Mouse (Mus musculus): ENCODE measurements at regions not wholly inside any gene's neighbourhood (a gene's known extent, or its start where the extent isn't known, plus 50 kb on each side); places are given as distances from the start of the nearest gene placed in this dataset.

- H3K9ac ChIP-seq (ENCODE audit: low read length), result no peak overlapping the region
- 87% methylated on average over 1 of the region's 1 CpGs for WGBS
- no peak overlapping the region for H3K27ac ChIP-seq (replicated peaks in 1 of 2; ENCODE audit: control insufficient read depth in 1 of 2, insufficient read depth in 1 of 2, low read depth in 2 of 2, low read length in 2 of 2)
- H3K27me3 ChIP-seq (ENCODE audit: control insufficient read depth, insufficient read depth, low read length), result no peaks in the 10 kb centered on the region
- no peak for ATAC-seq (ENCODE audit: insufficient number of reproducible peaks, insufficient read depth, low FRiP score, low read depth)
- no peaks in the 10 kb centered on the region for H3K9me3 ChIP-seq (ENCODE audit: control insufficient read depth, low read length)
- H3K4me3 ChIP-seq (ENCODE audit: control insufficient read depth in 1 of 2, insufficient read depth in 1 of 2, low read depth in 1 of 2, low read length in 2 of 2), result no peak overlapping the region
- H3K4me2 ChIP-seq (ENCODE audit: low read length), result no peak overlapping the region
- H3K4me1 ChIP-seq (ENCODE audit: control insufficient read depth in 2 of 2, insufficient read depth in 2 of 2, low read length in 2 of 2), result peaks cover 2 to 13% of the 10 kb centered on the region in 2 experiments; a peak in 3 of 4 replicates
- H3K36me3 ChIP-seq (ENCODE audit: control insufficient read depth, insufficient read depth, low read length), result no peaks in the 10 kb centered on the region
Measured at GRCm38 (mm10) chr1:41551271-41551670, 745.9 kb downstream of the Tmem182 start.

- peak; percentile 90 for ATAC-seq (ENCODE audit: insufficient number of reproducible peaks, insufficient read depth, low FRiP score, low read depth)
- H3K4me3 ChIP-seq (ENCODE audit: control insufficient read depth in 1 of 2, insufficient read depth in 1 of 2, low read depth in 1 of 2, low read length in 2 of 2), result no peak overlapping the region
- no peaks in the 10 kb centered on the region for H3K27me3 ChIP-seq (ENCODE audit: control insufficient read depth, insufficient read depth, low read length)
- H3K9me3 ChIP-seq (ENCODE audit: control insufficient read depth, low read length), result no peaks in the 10 kb centered on the region
- H3K9ac ChIP-seq (ENCODE audit: low read length), result no peak overlapping the region
- peaks cover 2 to 13% of the 10 kb centered on the region in 2 experiments; a peak in 3 of 4 replicates for H3K4me1 ChIP-seq (ENCODE audit: control insufficient read depth in 2 of 2, insufficient read depth in 2 of 2, low read length in 2 of 2)
- no peak overlapping the region for H3K4me2 ChIP-seq (ENCODE audit: low read length)
- no peaks in the 10 kb centered on the region for H3K36me3 ChIP-seq (ENCODE audit: control insufficient read depth, insufficient read depth, low read length)
- WGBS, result 7% methylated on average over 2 of the region's 2 CpGs
- H3K27ac ChIP-seq (replicated peaks in 1 of 2; ENCODE audit: control insufficient read depth in 1 of 2, insufficient read depth in 1 of 2, low read depth in 2 of 2, low read length in 2 of 2), result peak overlapping the region; percentile 20 to 62; a peak in 2 of 4 replicates
Measured at GRCm38 (mm10) chr1:41555607-41556006, 750.2 kb downstream of the Tmem182 start.

DNA sequence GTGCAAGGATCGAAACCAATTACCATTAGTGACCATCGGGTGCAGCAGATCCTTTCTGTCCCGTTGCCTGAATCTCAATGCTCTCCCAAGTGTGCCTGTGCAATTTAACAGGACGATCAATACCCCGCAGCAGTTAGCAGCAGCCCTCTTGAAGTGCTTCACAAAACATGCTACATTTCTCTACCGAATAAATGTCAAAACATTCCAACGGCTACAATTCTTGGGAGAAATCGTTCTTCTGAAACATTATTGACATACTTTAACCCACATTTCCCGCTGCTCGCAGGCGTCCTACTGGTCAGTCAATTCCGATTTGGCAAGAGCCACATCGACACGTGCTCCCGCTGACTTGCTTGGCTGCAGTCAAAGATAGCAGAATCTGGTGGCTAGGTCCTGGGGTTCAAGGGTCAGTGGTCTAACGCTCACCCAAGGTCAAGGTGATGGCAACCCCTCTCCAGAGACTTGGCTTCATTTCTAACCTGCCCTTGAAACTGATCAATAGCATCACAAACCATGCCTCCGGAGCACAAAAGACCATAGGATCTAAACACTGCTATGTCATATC is 753.8 kb downstream of the Tmem182 start:
- peaks cover 2 to 13% of the 10 kb centered on the region in 2 experiments; a peak in 3 of 4 replicates for H3K4me1 ChIP-seq (ENCODE audit: control insufficient read depth in 2 of 2, insufficient read depth in 2 of 2, low read length in 2 of 2)
- H3K4me3 ChIP-seq (ENCODE audit: control insufficient read depth in 1 of 2, insufficient read depth in 1 of 2, low read depth in 1 of 2, low read length in 2 of 2), result no peak overlapping the region
- H3K36me3 ChIP-seq (ENCODE audit: control insufficient read depth, insufficient read depth, low read length), result no peaks in the 10 kb centered on the region
- no peaks in the 10 kb centered on the region for H3K27me3 ChIP-seq (ENCODE audit: control insufficient read depth, insufficient read depth, low read length)
- ATAC-seq (ENCODE audit: insufficient number of reproducible peaks, insufficient read depth, low FRiP score, low read depth), result no peak
- H3K9ac ChIP-seq (ENCODE audit: low read length), result no peak overlapping the region
- H3K27ac ChIP-seq (replicated peaks in 1 of 2; ENCODE audit: control insufficient read depth in 1 of 2, insufficient read depth in 1 of 2, low read depth in 2 of 2, low read length in 2 of 2), result no peak overlapping the region
- H3K4me2 ChIP-seq (ENCODE audit: low read length), result no peak overlapping the region
- WGBS, result 81% methylated on average over 17 of the region's 17 CpGs
- H3K9me3 ChIP-seq (ENCODE audit: control insufficient read depth, low read length), result no peaks in the 10 kb centered on the region

DNA sequence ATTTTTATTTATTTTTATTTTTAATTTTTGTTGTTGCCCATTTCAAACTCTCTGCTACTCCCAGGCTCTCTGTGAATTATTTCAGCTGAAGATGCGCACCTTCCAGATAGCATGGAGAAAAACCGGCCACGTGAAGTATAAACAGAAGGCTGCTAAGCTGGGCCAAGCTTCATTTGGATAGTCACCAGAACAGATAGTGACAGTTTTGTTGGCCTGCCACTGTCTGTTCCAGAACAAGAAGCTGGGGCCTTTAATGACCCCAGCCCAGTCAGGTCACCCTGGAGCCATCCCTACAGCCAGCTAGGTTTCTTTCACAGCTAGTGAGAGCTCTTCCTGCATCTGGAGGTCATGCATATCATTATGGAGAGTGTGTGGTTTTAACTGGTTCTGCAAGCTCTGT is 754.6 kb downstream of the Tmem182 start:
- H3K36me3 ChIP-seq (ENCODE audit: control insufficient read depth, insufficient read depth, low read length), result no peaks in the 10 kb centered on the region
- no peak overlapping the region for H3K4me3 ChIP-seq (ENCODE audit: control insufficient read depth in 1 of 2, insufficient read depth in 1 of 2, low read depth in 1 of 2, low read length in 2 of 2)
- no peak for ATAC-seq (ENCODE audit: insufficient number of reproducible peaks, insufficient read depth, low FRiP score, low read depth)
- no peak overlapping the region for H3K9ac ChIP-seq (ENCODE audit: low read length)
- WGBS, result 81% methylated on average over 3 of the region's 3 CpGs
- H3K4me2 ChIP-seq (ENCODE audit: low read length), result no peak overlapping the region
- H3K9me3 ChIP-seq (ENCODE audit: control insufficient read depth, low read length), result no peaks in the 10 kb centered on the region
- no peak overlapping the region for H3K27ac ChIP-seq (replicated peaks in 1 of 2; ENCODE audit: control insufficient read depth in 1 of 2, insufficient read depth in 1 of 2, low read depth in 2 of 2, low read length in 2 of 2)
- peaks cover 0 to 7% of the 10 kb centered on the region in 2 experiments; a peak in 2 of 4 replicates for H3K4me1 ChIP-seq (ENCODE audit: control insufficient read depth in 2 of 2, insufficient read depth in 2 of 2, low read length in 2 of 2)
- H3K27me3 ChIP-seq (ENCODE audit: control insufficient read depth, insufficient read depth, low read length), result no peaks in the 10 kb centered on the region

DNA sequence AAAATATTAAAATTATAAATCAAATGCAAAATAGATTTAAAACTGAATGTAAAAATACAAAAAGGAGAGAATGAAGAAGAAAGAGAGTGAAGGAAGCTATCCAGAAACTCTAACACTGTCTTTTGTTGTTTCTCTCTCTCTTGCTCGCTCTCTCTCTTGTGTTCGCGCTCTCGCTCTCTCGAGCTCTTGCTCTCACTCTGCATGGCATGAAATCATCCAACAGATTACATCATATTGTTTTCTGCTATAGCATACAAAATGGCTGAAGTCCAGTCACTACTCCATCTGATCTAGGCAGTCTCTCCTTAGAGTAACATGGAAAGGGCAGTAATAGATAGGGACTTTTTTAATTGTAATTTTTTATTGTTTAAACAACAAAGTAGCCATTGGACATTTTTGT is 798.1 kb downstream of the Tmem182 start:
- 88% methylated on average over 5 of the region's 5 CpGs for WGBS
- no peak overlapping the region for H3K9ac ChIP-seq (ENCODE audit: low read length)

DNA sequence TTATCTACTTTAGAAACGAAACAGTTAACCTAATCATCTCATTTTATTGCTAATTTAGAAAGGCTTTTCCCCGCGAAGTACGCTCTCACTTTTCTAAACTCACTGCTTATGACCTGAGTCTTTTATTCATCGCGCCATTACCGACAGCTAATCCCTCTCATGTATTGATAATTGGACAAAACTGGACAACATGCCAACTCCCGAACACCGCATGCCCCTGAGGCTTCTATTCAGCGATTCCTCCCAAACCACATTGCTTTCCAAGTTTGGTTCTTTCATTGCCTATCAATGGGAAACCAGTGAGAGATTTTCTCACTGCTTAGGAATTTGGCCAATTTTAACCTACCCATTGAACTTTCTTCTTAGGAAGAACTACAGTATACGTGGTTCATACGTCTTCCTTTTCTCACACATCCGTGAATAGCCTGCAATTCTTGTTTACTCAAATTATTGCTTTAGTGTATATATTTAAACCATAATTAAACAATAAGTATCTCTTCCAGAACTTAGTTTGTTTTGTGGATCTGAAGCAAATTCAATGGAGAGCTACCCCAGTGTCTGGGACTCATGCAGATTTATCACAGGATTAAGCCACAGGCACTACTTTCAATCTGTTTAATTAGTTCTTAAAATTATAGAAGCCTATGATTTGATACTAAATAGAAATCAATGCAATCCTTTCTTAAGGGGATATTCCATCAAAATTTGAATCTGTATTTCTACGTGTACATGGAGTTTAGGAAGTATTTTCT is 799.8 kb downstream of the Tmem182 start:
- H3K36me3 ChIP-seq (ENCODE audit: control insufficient read depth, insufficient read depth, low read length), result no peaks in the 10 kb centered on the region
- no peak overlapping the region for H3K27ac ChIP-seq (replicated peaks in 1 of 2; ENCODE audit: control insufficient read depth in 1 of 2, insufficient read depth in 1 of 2, low read depth in 2 of 2, low read length in 2 of 2)
- no peaks in the 10 kb centered on the region for H3K27me3 ChIP-seq (ENCODE audit: control insufficient read depth, insufficient read depth, low read length)
- no peaks in the 10 kb centered on the region for H3K9me3 ChIP-seq (ENCODE audit: control insufficient read depth, low read length)
- 83% methylated on average over 14 of the region's 14 CpGs for WGBS
- no peak overlapping the region for H3K4me3 ChIP-seq (ENCODE audit: control insufficient read depth in 1 of 2, insufficient read depth in 1 of 2, low read depth in 1 of 2, low read length in 2 of 2)
- no peaks in the 10 kb centered on the region for H3K4me1 ChIP-seq (ENCODE audit: control insufficient read depth in 2 of 2, insufficient read depth in 2 of 2, low read length in 2 of 2)
- no peak overlapping the region for H3K4me2 ChIP-seq (ENCODE audit: low read length)
- ATAC-seq (ENCODE audit: insufficient number of reproducible peaks, insufficient read depth, low FRiP score, low read depth), result no peak
- H3K9ac ChIP-seq (ENCODE audit: low read length), result no peak overlapping the region

More for the DNA sequence above, 798.1 kb downstream of the Tmem182 start:
- Histone ChIP-seq H3K27me3 (ENCODE audit: control insufficient read depth, insufficient read depth, low read length) (no peaks in the 10 kb centered on the region), H3K4me1 (ENCODE audit: control insufficient read depth in 2 of 2, insufficient read depth in 2 of 2, low read length in 2 of 2) (no peaks in the 10 kb centered on the region), H3K27ac (replicated peaks in 1 of 2; ENCODE audit: control insufficient read depth in 1 of 2, insufficient read depth in 1 of 2, low read depth in 2 of 2, low read length in 2 of 2) (no peak overlapping the region), H3K9me3 (ENCODE audit: control insufficient read depth, low read length) (no peaks in the 10 kb centered on the region), H3K36me3 (ENCODE audit: control insufficient read depth, insufficient read depth, low read length) (no peaks in the 10 kb centered on the region), H3K4me3 (ENCODE audit: control insufficient read depth in 1 of 2, insufficient read depth in 1 of 2, low read depth in 1 of 2, low read length in 2 of 2) (no peak overlapping the region), H3K4me2 (ENCODE audit: low read length) (no peak overlapping the region)
- no peak for ATAC-seq (ENCODE audit: insufficient number of reproducible peaks, insufficient read depth, low FRiP score, low read depth)

GRCm38 (mm10) chr1:41605748-41606131 is 800.3 kb downstream of the Tmem182 start:
- WGBS, result 36% methylated on average over 3 of the region's 3 CpGs
- H3K9ac ChIP-seq (ENCODE audit: low read length), result no peak overlapping the region

More at GRCm38 (mm10) chr1:41605748-41606131, 800.3 kb downstream of the Tmem182 start:
- H3K4me1 ChIP-seq (ENCODE audit: control insufficient read depth in 2 of 2, insufficient read depth in 2 of 2, low read length in 2 of 2), result no peaks in the 10 kb centered on the region
- no peaks in the 10 kb centered on the region for H3K9me3 ChIP-seq (ENCODE audit: control insufficient read depth, low read length)
- H3K4me3 ChIP-seq (ENCODE audit: control insufficient read depth in 1 of 2, insufficient read depth in 1 of 2, low read depth in 1 of 2, low read length in 2 of 2), result no peak overlapping the region
- no peaks in the 10 kb centered on the region for H3K36me3 ChIP-seq (ENCODE audit: control insufficient read depth, insufficient read depth, low read length)
- no peak for ATAC-seq (ENCODE audit: insufficient number of reproducible peaks, insufficient read depth, low FRiP score, low read depth)
- no peak overlapping the region for H3K4me2 ChIP-seq (ENCODE audit: low read length)
- H3K27me3 ChIP-seq (ENCODE audit: control insufficient read depth, insufficient read depth, low read length), result no peaks in the 10 kb centered on the region
- no peak overlapping the region for H3K27ac ChIP-seq (replicated peaks in 1 of 2; ENCODE audit: control insufficient read depth in 1 of 2, insufficient read depth in 1 of 2, low read depth in 2 of 2, low read length in 2 of 2)

Data from heart, embryonic 14.5 days (tissue).